Mouse (Mus musculus) small intestine, adult 2 months (tissue): ENCODE measurements at regions not wholly inside any gene's neighbourhood (a gene's known extent, or its start where the extent isn't known, plus 50 kb on each side); places are given as distances from the start of the nearest gene placed in this dataset.

Experiments used
- CTCF ChIP-seq: fragments of 200-500 bp; IDR thresholded peaks from 2 replicates; pipeline ENCODE4 v1.5.1; 2012; ENCODE audit warnings: low read depth, mild to moderate bottlenecking, control low read depth, inconsistent platforms, low read length, moderate library complexity, mixed read lengths; ENCODE audit not compliant: insufficient replicate concordance, insufficient read length; ENCODE audit errors: extremely low read depth
- POLR2A ChIP-seq: fragments of 200-500 bp; IDR thresholded peaks from 2 replicates; pipeline ENCODE4 v1.6.1; 2012; ENCODE audit warnings: low read depth, mild to moderate bottlenecking, control low read depth, inconsistent platforms, low read length, moderate library complexity

- TF ChIP-seq POLR2A (no peak), CTCF (no peak)
These were observed 74.9 kb upstream of the Pde7b start for GRCm38 (mm10) chr10:20799792-20800191.
